Mouse (Mus musculus): ENCODE data around the gene Trp53inp2. TPM values are rescaled to one million over a fixed set of nuclear protein-coding genes. Genes with fewer than 3 reads are reported as not detected.

Trp53inp2 gene
- polyA plus RNA-seq (2015; fragmentation: Nextera tagmentation; extraction: Ambion mirVana), result 23.5 and 25.7 TPM in 2 replicates

GRCm38 (mm10) chr2:155380261-155381059, at the start of gene Trp53inp2:
Gene Trp53inp2 (plus strand): TSS chr2:155381059.
- H3K9ac ChIP-seq, result peak within 1 kb of the TSS; percentile 75
- peak within 1 kb of the TSS; percentile 66 for H3K4me3 ChIP-seq (replicated peaks)
- H3K27me3 ChIP-seq, result peaks cover 13% of the 10 kb centered on the region
- H3K27ac ChIP-seq, result peak within 1 kb of the TSS; percentile 94
- no peaks in the 10 kb centered on the region for H3K9me3 ChIP-seq (replicated peaks)
- WGBS, result 43% methylated on average over 8 of the region's 8 CpGs
- H3K4me2 ChIP-seq, result peak within 1 kb of the TSS; percentile 90
- peaks cover 26% of the 10 kb centered on the region for H3K4me1 ChIP-seq
- no peaks in the 10 kb centered on the region for H3K36me3 ChIP-seq
- no peak for ATAC-seq (replicated peaks; ENCODE audit: low FRiP score)

GRCm38 (mm10) chr2:155331351-155331750, 49.5 kb upstream of the Trp53inp2 start:
- Histone ChIP-seq H3K4me2 (no peak overlapping the region), H3K36me3 (peaks cover 78% of the 10 kb centered on the region), H3K4me3 (replicated peaks) (no peak overlapping the region), H3K4me1 (no peaks in the 10 kb centered on the region), H3K9ac (no peak overlapping the region), H3K27ac (no peak overlapping the region), H3K9me3 (replicated peaks) (no peaks in the 10 kb centered on the region), H3K27me3 (no peaks in the 10 kb centered on the region)
- 89% methylated on average over 4 of the region's 4 CpGs for WGBS
- ATAC-seq (replicated peaks; ENCODE audit: low FRiP score), result no peak

- Histone ChIP-seq H3K9ac (no peak overlapping the region), H3K4me1 (no peaks in the 10 kb centered on the region), H3K27me3 (no peaks in the 10 kb centered on the region), H3K9me3 (replicated peaks) (no peaks in the 10 kb centered on the region), H3K4me2 (no peak overlapping the region), H3K4me3 (replicated peaks) (no peak overlapping the region), H3K27ac (no peak overlapping the region), H3K36me3 (peaks cover 58% of the 10 kb centered on the region)
- ATAC-seq (replicated peaks; ENCODE audit: low FRiP score), result no peak
- WGBS, result 81% methylated on average over 1 of the region's 1 CpGs
Observed at GRCm38 (mm10) chr2:155333421-155333820, 47.4 kb upstream of the Trp53inp2 start.

GRCm38 (mm10) chr2:155335231-155335630, 45.6 kb upstream of the Trp53inp2 start:
- Histone ChIP-seq H3K4me1 (no peaks in the 10 kb centered on the region), H3K4me3 (replicated peaks) (no peak overlapping the region), H3K36me3 (peaks cover 53% of the 10 kb centered on the region), H3K27ac (no peak overlapping the region), H3K9me3 (replicated peaks) (no peaks in the 10 kb centered on the region), H3K27me3 (no peaks in the 10 kb centered on the region), H3K4me2 (no peak overlapping the region), H3K9ac (no peak overlapping the region)
- WGBS, result 88% methylated on average over 1 of the region's 1 CpGs
- no peak for ATAC-seq (replicated peaks; ENCODE audit: low FRiP score)

GRCm38 (mm10) chr2:155336254-155336653, 44.6 kb upstream of the Trp53inp2 start:
- H3K27me3 ChIP-seq, result no peaks in the 10 kb centered on the region
- H3K9me3 ChIP-seq (replicated peaks), result no peaks in the 10 kb centered on the region
- no peak overlapping the region for H3K27ac ChIP-seq
- 96% methylated on average over 3 of the region's 3 CpGs for WGBS
- no peaks in the 10 kb centered on the region for H3K4me1 ChIP-seq
- H3K9ac ChIP-seq, result no peak overlapping the region
- no peak for ATAC-seq (replicated peaks; ENCODE audit: low FRiP score)
- no peak overlapping the region for H3K4me3 ChIP-seq (replicated peaks)
- no peak overlapping the region for H3K4me2 ChIP-seq
- H3K36me3 ChIP-seq, result peaks cover 43% of the 10 kb centered on the region

- H3K27ac ChIP-seq, result no peak overlapping the region
- no peak overlapping the region for H3K4me2 ChIP-seq
Observed at GRCm38 (mm10) chr2:155340166-155340565, 40.7 kb upstream of the Trp53inp2 start.

GRCm38 (mm10) chr2:155346670-155347069, 34.2 kb upstream of the Trp53inp2 start:
- no peaks in the 10 kb centered on the region for H3K4me1 ChIP-seq
- no peaks in the 10 kb centered on the region for H3K9me3 ChIP-seq (replicated peaks)
- H3K36me3 ChIP-seq, result peaks cover 25% of the 10 kb centered on the region
- H3K27me3 ChIP-seq, result no peaks in the 10 kb centered on the region
- H3K9ac ChIP-seq, result no peak overlapping the region
- no peak overlapping the region for H3K4me3 ChIP-seq (replicated peaks)
- no peak overlapping the region for H3K27ac ChIP-seq
- ATAC-seq (replicated peaks; ENCODE audit: low FRiP score), result no peak
- 83% methylated on average over 1 of the region's 1 CpGs for WGBS
- H3K4me2 ChIP-seq, result no peak overlapping the region

More at GRCm38 (mm10) chr2:155340166-155340565, 40.7 kb upstream of the Trp53inp2 start:
- ATAC-seq (replicated peaks; ENCODE audit: low FRiP score), result no peak
- Histone ChIP-seq H3K27me3 (no peaks in the 10 kb centered on the region), H3K9me3 (replicated peaks) (no peaks in the 10 kb centered on the region), H3K4me1 (no peaks in the 10 kb centered on the region), H3K9ac (no peak overlapping the region), H3K4me3 (replicated peaks) (no peak overlapping the region), H3K36me3 (peaks cover 32% of the 10 kb centered on the region)

GRCm38 (mm10) chr2:155354402-155354801, 26.5 kb upstream of the Trp53inp2 start:
- no peak overlapping the region for H3K4me3 ChIP-seq (replicated peaks)
- H3K27me3 ChIP-seq, result no peaks in the 10 kb centered on the region
- H3K9me3 ChIP-seq (replicated peaks), result no peaks in the 10 kb centered on the region
- H3K4me1 ChIP-seq, result peaks cover 13% of the 10 kb centered on the region
- H3K36me3 ChIP-seq, result no peaks in the 10 kb centered on the region
- 93% methylated on average over 3 of the region's 3 CpGs for WGBS
- no peak overlapping the region for H3K9ac ChIP-seq
- no peak overlapping the region for H3K4me2 ChIP-seq
- no peak overlapping the region for H3K27ac ChIP-seq
- ATAC-seq (replicated peaks; ENCODE audit: low FRiP score), result no peak

- peak within 1 kb of the TSS; percentile 85 for H3K27ac ChIP-seq
- H3K36me3 ChIP-seq, result no peaks in the 10 kb centered on the region
- H3K4me2 ChIP-seq, result peak within 1 kb of the TSS; percentile 81
- peaks cover 13% of the 10 kb centered on the region for H3K4me1 ChIP-seq
- no peaks in the 10 kb centered on the region for H3K9me3 ChIP-seq (replicated peaks)
- peak within 1 kb of the TSS; percentile 66 for H3K4me3 ChIP-seq (replicated peaks)
- ATAC-seq (replicated peaks; ENCODE audit: low FRiP score), result peak; percentile 99
- H3K27me3 ChIP-seq, result no peaks in the 10 kb centered on the region
- H3K9ac ChIP-seq, result peak within 1 kb of the TSS; percentile 65
- WGBS, result under 1% methylated on average over 38 of the region's 38 CpGs
Observed at GRCm38 (mm10) chr2:155356971-155357591, 23.8 kb upstream of the Trp53inp2 start, which contains the start of gene Pigu. Gene Pigu (minus strand): TSS chr2:155357430.

- H3K9ac ChIP-seq, result peak overlapping the region; percentile 41
- 32% methylated on average over 14 of the region's 14 CpGs for WGBS
- H3K27me3 ChIP-seq, result no peaks in the 10 kb centered on the region
- peak; percentile 89 for ATAC-seq (replicated peaks; ENCODE audit: low FRiP score)
- peaks cover 13% of the 10 kb centered on the region for H3K4me1 ChIP-seq
- peak overlapping the region; percentile 63 for H3K4me2 ChIP-seq
- H3K9me3 ChIP-seq (replicated peaks), result no peaks in the 10 kb centered on the region
- peak overlapping the region; percentile 66 for H3K4me3 ChIP-seq (replicated peaks)
- peak overlapping the region; percentile 85 for H3K27ac ChIP-seq
- no peaks in the 10 kb centered on the region for H3K36me3 ChIP-seq
Observed at GRCm38 (mm10) chr2:155357686-155358399, 23.0 kb upstream of the Trp53inp2 start.

GRCm38 (mm10) chr2:155367635-155368284, 13.1 kb upstream of the Trp53inp2 start:
- Histone ChIP-seq H3K9me3 (replicated peaks) (no peaks in the 10 kb centered on the region), H3K4me3 (replicated peaks) (no peak overlapping the region), H3K36me3 (no peaks in the 10 kb centered on the region), H3K4me2 (no peak overlapping the region), H3K27me3 (no peaks in the 10 kb centered on the region), H3K9ac (no peak overlapping the region), H3K27ac (no peak overlapping the region), H3K4me1 (peaks cover 9% of the 10 kb centered on the region; the same call in 1 of the 2 replicates)
- WGBS, result 84% methylated on average over 7 of the region's 7 CpGs
- ATAC-seq (replicated peaks; ENCODE audit: low FRiP score), result no peak

Measured in kidney, embryonic 15.5 days (tissue).